Mouse (Mus musculus): Measurements from ENCODE around the gene Dock10.

Gene Dock10

GRCm38 (mm10) chr1:80613395-80614011 lies 144.8 kb downstream of the Dock10 start:
- DNase-seq (ENCODE audit: low spot score in 2 of 2), result no peak

GRCm38 (mm10) chr1:80607546-80607945 lies 150.8 kb downstream of the Dock10 start:
- DNase-seq (ENCODE audit: low spot score in 2 of 2), result no peak

- no peak for DNase-seq (ENCODE audit: low spot score in 2 of 2)
These were observed 152.1 kb downstream of the Dock10 start for GRCm38 (mm10) chr1:80606131-80606754.

- no peak for DNase-seq (ENCODE audit: low spot score in 2 of 2)
These were observed 154.0 kb downstream of the Dock10 start for GRCm38 (mm10) chr1:80604332-80604731.

- DNase-seq (ENCODE audit: low spot score in 2 of 2), result no peak
These were observed 155.2 kb downstream of the Dock10 start for GRCm38 (mm10) chr1:80603081-80603480.

- no peak for DNase-seq (ENCODE audit: low spot score in 2 of 2)
These were observed 175.0 kb downstream of the Dock10 start for GRCm38 (mm10) chr1:80583281-80583680.

- no peak for DNase-seq (ENCODE audit: low spot score in 2 of 2)
These were observed 176.1 kb downstream of the Dock10 start for GRCm38 (mm10) chr1:80582186-80582585.

- DNase-seq (ENCODE audit: low spot score in 2 of 2), result peak; percentile 17 to 49
These were observed 181.4 kb downstream of the Dock10 start for GRCm38 (mm10) chr1:80576898-80577297.

- no peak for DNase-seq (ENCODE audit: low spot score in 2 of 2)
These were observed 201.9 kb downstream of the Dock10 start for GRCm38 (mm10) chr1:80556446-80556845.

- DNase-seq (ENCODE audit: low spot score in 2 of 2), result no peak
These were observed 216.8 kb downstream of the Dock10 start for GRCm38 (mm10) chr1:80541522-80541921.

GRCm38 (mm10) chr1:80522197-80522596 lies 236.1 kb downstream of the Dock10 start:
- DNase-seq (ENCODE audit: low spot score in 2 of 2), result peak in 1 of 2 experiments; percentile 31

- no peak for DNase-seq (ENCODE audit: low spot score in 2 of 2)
These were observed 237.9 kb downstream of the Dock10 start for GRCm38 (mm10) chr1:80520456-80520855.

GRCm38 (mm10) chr1:80519893-80520292 lies 238.4 kb downstream of the Dock10 start:
- no peak for DNase-seq (ENCODE audit: low spot score in 2 of 2)

GRCm38 (mm10) chr1:80515836-80516235 lies 242.5 kb downstream of the Dock10 start:
- no peak for DNase-seq (ENCODE audit: low spot score in 2 of 2)

GRCm38 (mm10) chr1:80512210-80512948 lies 245.9 kb downstream of the Dock10 start:
- no peak for DNase-seq (ENCODE audit: low spot score in 2 of 2)

- no peak for DNase-seq (ENCODE audit: low spot score in 2 of 2)
These were observed 253.6 kb downstream of the Dock10 start for GRCm38 (mm10) chr1:80504757-80505156.

- no peak for DNase-seq (ENCODE audit: low spot score in 2 of 2)
These were observed 254.2 kb downstream of the Dock10 start for GRCm38 (mm10) chr1:80504081-80504480.

- DNase-seq (ENCODE audit: low spot score in 2 of 2), result no peak
These were observed 255.7 kb downstream of the Dock10 start for GRCm38 (mm10) chr1:80502456-80503165.

- DNase-seq (ENCODE audit: low spot score in 2 of 2), result no peak
These were observed 259.1 kb downstream of the Dock10 start for GRCm38 (mm10) chr1:80499264-80499663.

- DNase-seq (ENCODE audit: low spot score in 2 of 2), result no peak
These were observed 262.0 kb downstream of the Dock10 start for GRCm38 (mm10) chr1:80496360-80496759.

- DNase-seq (ENCODE audit: low spot score in 2 of 2), result no peak
These were observed 274.9 kb downstream of the Dock10 start for GRCm38 (mm10) chr1:80483419-80483818.

GRCm38 (mm10) chr1:80474942-80475341 lies 283.4 kb downstream of the Dock10 start:
- DNase-seq (ENCODE audit: low spot score in 2 of 2), result no peak

All from natural killer cell, adult 2 months (primary cell).